Mouse (Mus musculus): Measurements from ENCODE around the gene Tmem116. TPM values are rescaled to one million over a fixed set of nuclear protein-coding genes. Genes with fewer than 3 reads are reported as not detected.
A peak's percentile ranks its signal among the peaks of the same experiment; 100 is the strongest.

Tmem116 gene
- polyA plus RNA-seq, 1 experiment from 2014 or later, result 6.8 TPM

GRCm38 (mm10) chr5:121455510-121456265, 4.0 kb downstream of the Tmem116 start:
- H3K4me2 ChIP-seq (replicated peaks; ENCODE audit: low read depth), result no peak overlapping the region
- H3K27ac ChIP-seq (ENCODE audit: low read depth, low read length), result peak overlapping the region; percentile 21; the same call in 1 of the 2 replicates
- no peak for ATAC-seq
- no peaks in the 10 kb centered on the region for H3K36me3 ChIP-seq (ENCODE audit: control insufficient read depth, insufficient read depth)
- H3K27me3 ChIP-seq (replicated peaks; ENCODE audit: control insufficient read depth, insufficient read depth, low read length), result no peaks in the 10 kb centered on the region
- H3K4me1 ChIP-seq (replicated peaks; ENCODE audit: control insufficient read depth, insufficient read depth, low read length), result peaks cover 14% of the 10 kb centered on the region; the same call in 1 of the 2 replicates
- no peaks in the 10 kb centered on the region for H3K9me3 ChIP-seq (ENCODE audit: control insufficient read depth)
- no peak overlapping the region for H3K9ac ChIP-seq (ENCODE audit: low read depth, low read length)
- no peak for TF ChIP-seq CTCF (IDR thresholded peaks at IDR 0.05; ENCODE audit: low read depth)
- no peak overlapping the region for H3K4me3 ChIP-seq (ENCODE audit: low read depth, low read length)
- 63% methylated on average over 9 of the region's 9 CpGs for WGBS

- H3K4me3 ChIP-seq (ENCODE audit: low read depth, low read length), result no peak overlapping the region
- no peaks in the 10 kb centered on the region for H3K36me3 ChIP-seq (ENCODE audit: control insufficient read depth, insufficient read depth)
- peak; percentile 71 for ATAC-seq
- H3K27me3 ChIP-seq (replicated peaks; ENCODE audit: control insufficient read depth, insufficient read depth, low read length), result no peaks in the 10 kb centered on the region
- no peak overlapping the region for H3K4me2 ChIP-seq (replicated peaks; ENCODE audit: low read depth)
- H3K27ac ChIP-seq (ENCODE audit: low read depth, low read length), result no peak overlapping the region
- TF ChIP-seq CTCF (IDR thresholded peaks at IDR 0.05; ENCODE audit: low read depth), result no peak
- H3K4me1 ChIP-seq (replicated peaks; ENCODE audit: control insufficient read depth, insufficient read depth, low read length), result no peaks in the 10 kb centered on the region
- H3K9me3 ChIP-seq (ENCODE audit: control insufficient read depth), result no peaks in the 10 kb centered on the region
- 42% methylated on average over 4 of the region's 4 CpGs for WGBS
- no peak overlapping the region for H3K9ac ChIP-seq (ENCODE audit: low read depth, low read length)
Observed at GRCm38 (mm10) chr5:121461339-121462170, 9.9 kb downstream of the Tmem116 start.

GRCm38 (mm10) chr5:121462171-121462502, 10.4 kb downstream of the Tmem116 start:
- TF ChIP-seq CTCF (IDR thresholded peaks at IDR 0.05; ENCODE audit: low read depth), result no peak
- no peak overlapping the region for H3K4me2 ChIP-seq (replicated peaks; ENCODE audit: low read depth)
- 14% methylated on average over 1 of the region's 1 CpGs for WGBS
- no peak overlapping the region for H3K4me3 ChIP-seq (ENCODE audit: low read depth, low read length)
- H3K36me3 ChIP-seq (ENCODE audit: control insufficient read depth, insufficient read depth), result no peaks in the 10 kb centered on the region
- no peaks in the 10 kb centered on the region for H3K9me3 ChIP-seq (ENCODE audit: control insufficient read depth)
- no peak for ATAC-seq
- no peaks in the 10 kb centered on the region for H3K4me1 ChIP-seq (replicated peaks; ENCODE audit: control insufficient read depth, insufficient read depth, low read length)
- H3K27ac ChIP-seq (ENCODE audit: low read depth, low read length), result no peak overlapping the region
- no peak overlapping the region for H3K9ac ChIP-seq (ENCODE audit: low read depth, low read length)
- no peaks in the 10 kb centered on the region for H3K27me3 ChIP-seq (replicated peaks; ENCODE audit: control insufficient read depth, insufficient read depth, low read length)

GRCm38 (mm10) chr5:121462967-121463366, 11.3 kb downstream of the Tmem116 start:
- Histone ChIP-seq H3K27ac (ENCODE audit: low read depth, low read length) (no peak overlapping the region), H3K9ac (ENCODE audit: low read depth, low read length) (no peak overlapping the region)
- WGBS, result 58% methylated on average over 5 of the region's 5 CpGs

GRCm38 (mm10) chr5:121463601-121464250, 12.0 kb downstream of the Tmem116 start:
- 66% methylated on average over 5 of the region's 5 CpGs for WGBS
- Histone ChIP-seq H3K9ac (ENCODE audit: low read depth, low read length) (no peak overlapping the region), H3K4me2 (replicated peaks; ENCODE audit: low read depth) (no peak overlapping the region), H3K4me3 (ENCODE audit: low read depth, low read length) (no peak overlapping the region), H3K27me3 (replicated peaks; ENCODE audit: control insufficient read depth, insufficient read depth, low read length) (no peaks in the 10 kb centered on the region), H3K9me3 (ENCODE audit: control insufficient read depth) (no peaks in the 10 kb centered on the region), H3K27ac (ENCODE audit: low read depth, low read length) (no peak overlapping the region), H3K36me3 (ENCODE audit: control insufficient read depth, insufficient read depth) (no peaks in the 10 kb centered on the region), H3K4me1 (replicated peaks; ENCODE audit: control insufficient read depth, insufficient read depth, low read length) (no peaks in the 10 kb centered on the region)
- no peak for ATAC-seq
- TF ChIP-seq CTCF (IDR thresholded peaks at IDR 0.05; ENCODE audit: low read depth), result no peak

More at GRCm38 (mm10) chr5:121462967-121463366, 11.3 kb downstream of the Tmem116 start:
- no peak for TF ChIP-seq CTCF (IDR thresholded peaks at IDR 0.05; ENCODE audit: low read depth)
- no peaks in the 10 kb centered on the region for H3K9me3 ChIP-seq (ENCODE audit: control insufficient read depth)
- no peaks in the 10 kb centered on the region for H3K36me3 ChIP-seq (ENCODE audit: control insufficient read depth, insufficient read depth)
- H3K27me3 ChIP-seq (replicated peaks; ENCODE audit: control insufficient read depth, insufficient read depth, low read length), result no peaks in the 10 kb centered on the region
- peak; percentile 36; the same call in 1 of the 2 replicates for ATAC-seq
- no peaks in the 10 kb centered on the region for H3K4me1 ChIP-seq (replicated peaks; ENCODE audit: control insufficient read depth, insufficient read depth, low read length)
- H3K4me2 ChIP-seq (replicated peaks; ENCODE audit: low read depth), result no peak overlapping the region
- H3K4me3 ChIP-seq (ENCODE audit: low read depth, low read length), result no peak overlapping the region

- Histone ChIP-seq H3K4me2 (replicated peaks; ENCODE audit: low read depth) (no peak overlapping the region), H3K9me3 (ENCODE audit: control insufficient read depth) (no peaks in the 10 kb centered on the region), H3K27ac (ENCODE audit: low read depth, low read length) (no peak overlapping the region), H3K9ac (ENCODE audit: low read depth, low read length) (no peak overlapping the region), H3K4me3 (ENCODE audit: low read depth, low read length) (no peak overlapping the region), H3K36me3 (ENCODE audit: control insufficient read depth, insufficient read depth) (no peaks in the 10 kb centered on the region), H3K4me1 (replicated peaks; ENCODE audit: control insufficient read depth, insufficient read depth, low read length) (no peaks in the 10 kb centered on the region), H3K27me3 (replicated peaks; ENCODE audit: control insufficient read depth, insufficient read depth, low read length) (no peaks in the 10 kb centered on the region)
- 0 out of 2 replicates have a peak, but pooled peaks have one; percentile 10 for ATAC-seq
- WGBS, result 10% methylated on average over 3 of the region's 3 CpGs
- no peak for TF ChIP-seq CTCF (IDR thresholded peaks at IDR 0.05; ENCODE audit: low read depth)
Observed at GRCm38 (mm10) chr5:121469566-121469965, 17.9 kb downstream of the Tmem116 start.
